Mouse (Mus musculus): ENCODE results near the gene Lrrc4.

- TF ChIP-seq CTCF (IDR thresholded peaks at IDR 0.05; ENCODE audit: low read depth, low read length): no peak
- TF ChIP-seq POLR2A (IDR thresholded peaks at IDR 0.05; ENCODE audit: extremely low read depth, insufficient read depth, low read length): no peak
Observed at GRCm38 (mm10) chr6:28877945-28878666, 46.6 kb upstream of the Lrrc4 start.

Data from liver, adult 2 months (tissue).